Mouse (Mus musculus) left cerebral cortex, adult 11 months (tissue): ENCODE measurements around the gene Ssu2.

ENCODE experiments used
- DNase-seq: peaks from one replicate; pipeline ENCODE4 v3.0.0; 2022; ENCODE audit warnings: low spot score

Gene Ssu2

GRCm38 (mm10) chr6:112339016-112339415 lies 48.8 kb downstream of the Ssu2 start:
- no peak for DNase-seq

DNA sequence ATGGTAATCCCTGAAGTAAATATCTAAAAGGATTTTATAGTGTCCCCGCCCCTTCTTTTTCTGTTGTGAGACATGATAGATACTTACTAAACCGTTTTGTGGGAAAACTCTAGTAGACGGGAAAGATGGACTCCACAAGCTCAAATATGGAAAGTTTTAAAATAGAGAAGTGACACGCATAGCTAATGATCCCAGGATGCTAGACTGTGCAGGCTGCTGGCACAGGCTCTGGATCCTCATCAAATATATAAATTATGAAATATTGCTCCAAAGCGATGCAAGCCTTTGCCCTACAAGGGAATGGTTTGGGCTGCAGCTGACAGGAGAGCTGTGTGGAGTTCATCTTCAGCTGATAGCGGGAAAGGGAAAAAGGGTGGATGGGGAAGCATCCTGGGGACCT lies 50.2 kb downstream of the Ssu2 start:
- no peak for DNase-seq

GRCm38 (mm10) chr6:112333930-112334329 lies 53.9 kb downstream of the Ssu2 start:
- DNase-seq = no peak

GRCm38 (mm10) chr6:112331223-112331598 lies 56.6 kb downstream of the Ssu2 start:
- no peak for DNase-seq

DNA sequence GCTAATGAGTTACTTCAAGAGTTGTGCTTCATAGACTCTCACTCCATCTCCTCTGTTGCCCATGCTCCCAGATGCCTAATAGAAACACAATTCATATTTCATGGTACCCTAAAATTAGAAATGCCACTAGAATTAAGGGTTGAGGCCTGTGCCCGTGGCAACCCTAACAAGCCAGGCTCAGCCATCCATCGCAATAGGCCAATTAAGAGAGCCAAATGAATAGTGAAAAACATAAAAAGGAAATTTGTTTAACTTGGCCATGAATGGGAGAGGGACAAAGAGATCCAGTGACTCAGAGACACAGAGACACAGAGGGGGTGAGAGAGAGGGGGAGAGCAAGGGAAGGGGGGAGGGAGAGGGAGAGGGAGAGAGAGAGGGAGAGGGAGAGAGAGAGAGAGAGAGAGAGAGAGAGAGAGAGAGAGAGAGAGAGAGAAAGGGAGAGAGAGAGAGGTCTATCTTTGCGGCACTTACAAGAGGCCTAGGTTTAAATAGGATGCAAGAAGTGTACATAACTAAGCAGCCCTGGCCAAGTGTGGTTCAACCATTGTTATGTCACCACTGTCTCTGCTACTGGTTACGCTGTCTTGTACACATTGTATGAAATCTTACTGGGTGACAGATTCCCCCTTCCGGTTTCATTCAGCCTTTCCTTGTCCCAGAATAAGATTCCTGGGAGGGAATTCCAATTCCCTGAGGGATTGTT lies 57.2 kb downstream of the Ssu2 start:
- no peak for DNase-seq

DNA sequence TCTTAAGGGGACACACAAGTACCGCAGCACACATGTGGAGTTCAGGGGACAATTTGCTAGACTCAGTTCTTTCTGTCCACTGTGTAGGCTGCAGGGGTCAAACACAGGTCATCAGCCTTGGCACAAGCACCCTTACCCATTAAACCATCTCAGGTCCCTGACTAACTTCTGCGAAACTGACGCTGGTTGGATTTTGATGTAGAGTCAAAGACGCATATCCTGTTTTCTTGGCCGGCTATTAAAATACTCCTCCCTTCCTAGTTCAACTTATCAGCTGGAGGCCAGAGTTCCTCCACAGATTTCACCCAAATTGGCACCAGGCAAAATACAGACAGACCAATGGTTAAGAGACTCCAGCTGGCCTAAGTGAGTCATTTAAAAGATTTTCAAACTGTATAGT lies 60.0 kb downstream of the Ssu2 start:
- no peak for DNase-seq

DNA sequence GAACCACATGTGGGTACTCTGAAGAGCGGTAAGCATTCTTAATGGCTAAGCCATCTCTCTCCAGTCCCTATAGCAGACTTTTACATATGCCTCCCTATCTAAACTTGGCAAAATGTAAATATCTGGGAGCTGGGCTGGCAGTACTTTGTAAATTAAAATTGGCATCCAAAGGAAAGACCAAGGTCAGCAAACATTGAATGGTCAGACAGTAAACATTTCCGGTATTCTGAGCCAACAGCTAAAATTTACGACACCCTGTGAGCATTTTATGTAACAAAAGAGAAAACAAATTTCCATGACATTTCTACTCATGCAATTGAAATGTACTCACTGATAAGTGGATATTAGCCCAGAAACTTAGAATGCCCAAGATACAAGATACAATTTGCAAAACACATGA lies 62.6 kb downstream of the Ssu2 start:
- DNase-seq = no peak

GRCm38 (mm10) chr6:112322916-112323315 lies 64.9 kb downstream of the Ssu2 start:
- DNase-seq = no peak

GRCm38 (mm10) chr6:112320679-112321078 lies 67.1 kb downstream of the Ssu2 start:
- DNase-seq = no peak

DNA sequence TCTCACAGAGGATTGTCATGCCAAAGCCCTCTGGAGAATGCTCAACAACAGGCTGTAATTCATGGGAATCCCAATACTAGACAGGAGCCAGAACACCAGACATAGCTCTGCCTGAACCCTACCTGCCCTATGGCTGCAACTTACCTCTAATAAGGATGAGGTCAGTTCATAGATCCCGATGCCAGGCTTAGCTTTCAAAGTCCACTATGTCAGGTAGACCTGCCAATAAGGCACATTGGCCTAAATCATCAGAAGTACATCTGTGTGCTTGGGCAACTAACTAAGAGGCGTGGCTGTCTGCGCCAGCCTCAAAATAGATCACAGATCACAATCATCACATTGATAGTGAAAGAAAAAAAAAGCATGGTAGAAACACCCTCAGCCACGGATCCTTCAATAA lies 68.4 kb downstream of the Ssu2 start:
- no peak for DNase-seq

GRCm38 (mm10) chr6:112311385-112311784 lies 76.4 kb downstream of the Ssu2 start:
- peak; percentile 11 for DNase-seq

- no peak for DNase-seq
Measured at GRCm38 (mm10) chr6:112309330-112309938, 78.4 kb downstream of the Ssu2 start.
